Mouse (Mus musculus): Measurements from ENCODE around the gene Gm14496. TPM values are rescaled to one million over a fixed set of nuclear protein-coding genes. Genes with fewer than 3 reads are reported as not detected.
"Not testable (repeated sequence)": the region's sequence is repeated elsewhere in the genome, so short reads cannot be mapped to it uniquely, and the experiment has no call there.

The Gm14496 gene
- total RNA-seq (2014; rRNA removed; ENCODE audit: low replicate concordance) (not detected in 2 replicates), polyA plus RNA-seq (2015; fragmentation: Nextera tagmentation; extraction: Ambion mirVana) (not detected in 2 replicates)

DNA sequence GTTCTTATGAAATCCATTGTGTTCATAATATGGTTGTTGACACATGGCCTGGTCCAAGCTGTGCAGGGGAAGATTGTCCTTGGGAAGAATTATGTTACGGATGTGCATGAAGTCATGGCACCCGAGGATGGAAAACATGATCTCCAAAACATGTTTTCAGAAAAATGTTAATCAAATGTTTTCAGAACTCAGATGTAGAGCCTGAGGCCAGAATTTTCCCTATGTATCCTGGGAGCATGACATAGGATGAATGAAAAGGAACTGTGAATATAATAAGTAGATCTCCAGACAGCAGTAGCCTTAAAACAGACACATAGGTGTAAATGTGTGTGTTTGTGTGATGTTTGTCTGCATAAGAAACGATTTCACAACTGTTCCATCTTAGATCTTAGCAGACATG is at the start of gene Gm14496:
Gm14496 (plus strand) TSS at position 301 of the 400 bp plus-strand sequence.
- no peak within 1 kb of the TSS for H3K4me3 ChIP-seq (ENCODE audit: low read depth, low read length)
- no peak within 1 kb of the TSS for H3K27ac ChIP-seq (ENCODE audit: low read depth)
- no peak for DNase-seq (ENCODE audit: low spot score)
- TF ChIP-seq EP300 (IDR thresholded peaks at IDR 0.05; ENCODE audit: low read depth) (no peak), CTCF (IDR thresholded peaks at IDR 0.05; ENCODE audit: low read depth) (no peak)
- H3K27me3 ChIP-seq (ENCODE audit: control insufficient read depth, insufficient read depth, low read length) = no peaks in the 10 kb centered on the region
- no peaks in the 10 kb centered on the region for H3K9me3 ChIP-seq (replicated peaks; ENCODE audit: control insufficient read depth, low read length)
- ATAC-seq (ENCODE audit: insufficient read depth, low read depth) = no peak
- no peak within 1 kb of the TSS for H3K4me2 ChIP-seq (ENCODE audit: low read depth, low read length)
- WGBS = 57% methylated on average over 3 of the region's 3 CpGs
- H3K4me1 ChIP-seq (ENCODE audit: control insufficient read depth, insufficient read depth) = no peaks in the 10 kb centered on the region
- H3K9ac ChIP-seq (replicated peaks; ENCODE audit: low read depth, low read length) = no peak within 1 kb of the TSS
- no peaks in the 10 kb centered on the region for H3K36me3 ChIP-seq (replicated peaks; ENCODE audit: control insufficient read depth, insufficient read depth, low read length)

GRCm38 (mm10) chr2:181952747-181953680 is 37.9 kb upstream of the Gm14496 start:
- DNase-seq (ENCODE audit: low spot score) = not testable (repeated sequence)

GRCm38 (mm10) chr2:181968395-181968794 is 22.5 kb upstream of the Gm14496 start:
- no peaks in the 10 kb centered on the region for H3K9me3 ChIP-seq (replicated peaks; ENCODE audit: control insufficient read depth, low read length)
- DNase-seq (ENCODE audit: low spot score) = no peak
- no peaks in the 10 kb centered on the region for H3K27me3 ChIP-seq (ENCODE audit: control insufficient read depth, insufficient read depth, low read length)
- no peak for ATAC-seq (ENCODE audit: insufficient read depth, low read depth)
- no peak overlapping the region for H3K27ac ChIP-seq (ENCODE audit: low read depth)
- no peaks in the 10 kb centered on the region for H3K4me1 ChIP-seq (ENCODE audit: control insufficient read depth, insufficient read depth)
- TF ChIP-seq EP300 (IDR thresholded peaks at IDR 0.05; ENCODE audit: low read depth) (no peak), CTCF (IDR thresholded peaks at IDR 0.05; ENCODE audit: low read depth) (no peak)
- no peak overlapping the region for H3K4me2 ChIP-seq (ENCODE audit: low read depth, low read length)
- WGBS = 63% methylated on average over 7 of the region's 7 CpGs
- no peak overlapping the region for H3K4me3 ChIP-seq (ENCODE audit: low read depth, low read length)
- H3K36me3 ChIP-seq (replicated peaks; ENCODE audit: control insufficient read depth, insufficient read depth, low read length) = no peaks in the 10 kb centered on the region
- H3K9ac ChIP-seq (replicated peaks; ENCODE audit: low read depth, low read length) = no peak overlapping the region

More at GRCm38 (mm10) chr2:181952747-181953680, 37.9 kb upstream of the Gm14496 start:
- not testable (repeated sequence) for H3K9me3 ChIP-seq (replicated peaks; ENCODE audit: control insufficient read depth, low read length); H3K9ac ChIP-seq (replicated peaks; ENCODE audit: low read depth, low read length); H3K27me3 ChIP-seq (ENCODE audit: control insufficient read depth, insufficient read depth, low read length); H3K4me3 ChIP-seq (ENCODE audit: low read depth, low read length); H3K4me2 ChIP-seq (ENCODE audit: low read depth, low read length); H3K27ac ChIP-seq (ENCODE audit: low read depth); H3K36me3 ChIP-seq (replicated peaks; ENCODE audit: control insufficient read depth, insufficient read depth, low read length); ATAC-seq (ENCODE audit: insufficient read depth, low read depth); H3K4me1 ChIP-seq (ENCODE audit: control insufficient read depth, insufficient read depth)
- WGBS = 21% methylated on average over 21 of the region's 21 CpGs

- Histone ChIP-seq H3K4me1 (ENCODE audit: control insufficient read depth, insufficient read depth) (no peaks in the 10 kb centered on the region), H3K4me2 (ENCODE audit: low read depth, low read length) (no peak overlapping the region), H3K9ac (replicated peaks; ENCODE audit: low read depth, low read length) (no peak overlapping the region), H3K27ac (ENCODE audit: low read depth) (no peak overlapping the region), H3K4me3 (ENCODE audit: low read depth, low read length) (no peak overlapping the region), H3K36me3 (replicated peaks; ENCODE audit: control insufficient read depth, insufficient read depth, low read length) (no peaks in the 10 kb centered on the region), H3K27me3 (ENCODE audit: control insufficient read depth, insufficient read depth, low read length) (no peaks in the 10 kb centered on the region), H3K9me3 (replicated peaks; ENCODE audit: control insufficient read depth, low read length) (no peaks in the 10 kb centered on the region)
- no peak for TF ChIP-seq CTCF (IDR thresholded peaks at IDR 0.05; ENCODE audit: low read depth)
- TF ChIP-seq EP300 (IDR thresholded peaks at IDR 0.05; ENCODE audit: low read depth) = no peak
- ATAC-seq (ENCODE audit: insufficient read depth, low read depth) = no peak
- 86% methylated on average over 2 of the region's 2 CpGs for WGBS
- no peak for DNase-seq (ENCODE audit: low spot score)
Measured at GRCm38 (mm10) chr2:181969187-181969586, 21.7 kb upstream of the Gm14496 start.

- H3K4me3 ChIP-seq (ENCODE audit: low read depth, low read length); DNase-seq (ENCODE audit: low spot score); H3K36me3 ChIP-seq (replicated peaks; ENCODE audit: control insufficient read depth, insufficient read depth, low read length); H3K4me2 ChIP-seq (ENCODE audit: low read depth, low read length); ATAC-seq (ENCODE audit: insufficient read depth, low read depth); H3K9me3 ChIP-seq (replicated peaks; ENCODE audit: control insufficient read depth, low read length); H3K27me3 ChIP-seq (ENCODE audit: control insufficient read depth, insufficient read depth, low read length); H3K4me1 ChIP-seq (ENCODE audit: control insufficient read depth, insufficient read depth); H3K27ac ChIP-seq (ENCODE audit: low read depth); H3K9ac ChIP-seq (replicated peaks; ENCODE audit: low read depth, low read length): not testable (repeated sequence)
- WGBS = 63% methylated on average over 7 of the region's 7 CpGs
Measured at GRCm38 (mm10) chr2:181981969-181982368, 9.0 kb upstream of the Gm14496 start.

Other genes with a start within 250 kb of the Gm14496 start
- gene Myt1, start 227.8 kb upstream of the Gm14496 start, total RNA-seq (2014; rRNA removed; ENCODE audit: low replicate concordance) = not detected in 2 replicates
- not detected in 2 replicates for gene Myt1, start 227.8 kb upstream of the Gm14496 start, polyA plus RNA-seq (2015; fragmentation: Nextera tagmentation; extraction: Ambion mirVana)
- gene Pcmtd2, start 153.3 kb upstream of the Gm14496 start, total RNA-seq (2014; rRNA removed; ENCODE audit: low replicate concordance) = 18.3 and 40.2 TPM in 2 replicates
- gene Pcmtd2, start 153.3 kb upstream of the Gm14496 start, polyA plus RNA-seq (2015; fragmentation: Nextera tagmentation; extraction: Ambion mirVana) = 28.9 and 34.7 TPM in 2 replicates
- gene Polr3k, start 126.8 kb upstream of the Gm14496 start, total RNA-seq (2014; rRNA removed; ENCODE audit: low replicate concordance) = 9.3 and 15.3 TPM in 2 replicates
- gene Polr3k, start 126.8 kb upstream of the Gm14496 start, polyA plus RNA-seq (2015; fragmentation: Nextera tagmentation; extraction: Ambion mirVana) = 25.4 and 28.6 TPM in 2 replicates